Mouse (Mus musculus) megakaryocyte, adult 5-6 weeks (primary cell): Measurements from ENCODE around the gene Hmgxb4. TPM values are rescaled to one million over a fixed set of nuclear protein-coding genes. Genes with fewer than 3 reads are reported as not detected.

Experiments used
- ATAC-seq: 2 replicates; pipeline ENCODE4 v1.8.0; 2016; ENCODE audit warnings: mild to moderate bottlenecking, inconsistent platforms; ENCODE audit not compliant: poor library complexity, severe bottlenecking
- total RNA-seq, 2 experiments: library from RNA; stranded (forward) in 1 of 2; stranded (reverse) in 1 of 2; fragments of 153-499, 151-499 nt in 1 of 2; fragments of 221-1000, 200-1000 nt in 1 of 2; gene quantifications; 2 replicates each; pipeline versions ENCODE4 v1.2.3 to v1.2.4; 2015 to 2017

The Hmgxb4 gene
- total RNA-seq, 2 experiments from 2014 or later, result 28.4 to 77.8 TPM

DNA sequence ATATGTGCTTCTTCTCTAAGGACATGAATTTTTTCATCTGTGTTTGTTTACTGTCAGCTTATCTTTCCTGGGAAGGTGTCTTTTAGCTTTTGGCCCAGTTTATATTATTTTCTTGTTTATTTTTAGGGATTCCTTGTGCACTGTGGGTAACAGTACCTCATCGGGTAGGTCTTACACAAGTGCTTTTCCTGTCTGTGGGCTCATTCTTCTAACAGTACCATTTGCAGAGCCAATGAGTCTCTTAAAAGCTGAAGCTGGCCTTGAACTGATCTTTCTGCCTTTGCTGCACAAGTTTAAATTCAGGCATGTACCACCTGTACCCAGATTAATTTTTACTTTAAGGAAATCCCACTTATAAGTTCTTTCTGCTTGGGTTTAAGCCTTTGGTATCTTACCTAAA, 23.3 kb downstream of the Hmgxb4 start:
- 0 out of 2 replicates have a peak, but pooled peaks have one; percentile 3 for ATAC-seq

DNA sequence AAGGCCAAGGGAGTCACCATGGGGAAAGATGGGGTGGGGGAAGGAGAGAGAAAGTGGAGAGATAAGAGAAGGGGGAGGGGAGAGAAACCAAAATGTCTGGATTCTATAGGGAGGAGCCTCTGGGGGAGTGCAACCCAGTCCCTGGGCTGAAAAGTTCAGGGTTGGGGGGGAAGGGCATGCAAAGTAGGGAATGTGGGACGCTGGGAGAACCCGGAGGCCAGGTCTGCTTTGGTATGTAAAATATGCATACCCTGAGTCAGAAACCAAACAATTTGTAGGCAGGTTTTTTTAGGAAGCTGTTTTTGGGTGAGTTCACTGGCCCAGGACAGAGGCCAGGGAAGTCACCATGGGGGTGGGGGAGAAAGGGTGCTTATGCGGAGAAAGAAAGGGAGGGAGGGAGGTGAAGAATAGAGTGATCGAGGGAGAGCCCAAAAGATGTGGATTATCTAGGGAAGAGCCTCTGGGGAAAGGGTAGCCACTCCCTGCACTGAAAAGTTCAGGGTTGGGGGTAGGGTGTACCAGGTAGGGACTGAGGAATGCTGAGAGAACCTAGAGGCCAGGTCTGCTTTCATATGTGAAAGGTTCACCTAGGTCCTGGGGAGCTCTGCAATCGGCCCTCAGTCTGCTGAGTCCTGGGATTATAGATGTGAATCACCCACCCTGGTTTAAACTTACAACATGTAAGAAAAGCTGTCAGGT, 25.3 kb downstream of the Hmgxb4 start:
- ATAC-seq, result no peak

DNA sequence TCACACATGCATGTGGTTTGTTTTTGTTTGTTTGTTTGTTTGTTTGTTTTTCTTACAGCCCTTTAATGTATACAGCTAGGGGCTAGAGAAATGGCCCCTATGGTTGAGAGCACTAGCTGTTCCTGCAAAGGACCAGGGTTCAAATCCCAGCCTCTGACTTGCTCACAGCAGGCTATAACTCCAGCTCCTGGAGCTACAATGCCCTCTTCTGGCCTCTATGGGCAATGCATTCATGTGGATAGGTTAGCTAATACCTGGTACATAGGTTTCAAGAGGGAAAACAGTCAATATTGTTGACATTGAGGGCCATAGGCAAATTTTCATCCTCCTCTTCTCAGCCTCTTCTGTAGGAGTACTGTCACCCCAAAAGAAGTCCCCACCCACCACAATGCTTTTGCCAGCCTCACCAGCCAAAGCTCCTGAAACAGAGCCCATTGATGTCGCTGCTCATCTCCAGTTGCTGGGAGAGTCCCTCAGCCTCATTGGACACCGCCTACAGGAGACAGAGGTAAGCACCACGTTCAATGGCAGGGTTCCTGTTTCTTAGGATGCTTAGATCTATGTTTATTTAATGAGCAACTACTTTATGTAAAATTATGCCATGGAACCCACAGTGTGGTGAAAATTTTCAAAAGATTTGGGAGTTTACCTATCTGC, 30.6 kb downstream of the Hmgxb4 start:
- ATAC-seq, result peak; percentile 56; the same call in 1 of the 2 replicates

DNA sequence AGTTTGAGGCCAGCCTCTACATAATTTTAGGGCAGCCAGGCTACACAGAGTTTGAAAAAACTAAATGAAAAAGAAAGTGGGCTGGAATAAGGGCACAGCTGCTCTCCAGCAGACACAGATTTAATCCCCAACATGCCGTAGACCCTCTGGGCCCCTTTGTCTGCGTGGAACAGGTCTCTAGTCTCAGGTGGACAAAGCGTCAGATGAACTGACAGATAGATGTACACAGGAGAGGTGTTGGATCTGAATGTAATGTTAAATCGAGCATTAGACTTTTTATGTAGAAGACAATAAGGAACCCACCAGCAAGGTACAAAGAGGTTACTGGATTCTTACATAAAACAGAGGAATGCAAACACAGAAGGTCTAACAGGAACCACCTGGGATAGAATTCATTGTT, 32.7 kb downstream of the Hmgxb4 start:
- no peak for ATAC-seq

DNA sequence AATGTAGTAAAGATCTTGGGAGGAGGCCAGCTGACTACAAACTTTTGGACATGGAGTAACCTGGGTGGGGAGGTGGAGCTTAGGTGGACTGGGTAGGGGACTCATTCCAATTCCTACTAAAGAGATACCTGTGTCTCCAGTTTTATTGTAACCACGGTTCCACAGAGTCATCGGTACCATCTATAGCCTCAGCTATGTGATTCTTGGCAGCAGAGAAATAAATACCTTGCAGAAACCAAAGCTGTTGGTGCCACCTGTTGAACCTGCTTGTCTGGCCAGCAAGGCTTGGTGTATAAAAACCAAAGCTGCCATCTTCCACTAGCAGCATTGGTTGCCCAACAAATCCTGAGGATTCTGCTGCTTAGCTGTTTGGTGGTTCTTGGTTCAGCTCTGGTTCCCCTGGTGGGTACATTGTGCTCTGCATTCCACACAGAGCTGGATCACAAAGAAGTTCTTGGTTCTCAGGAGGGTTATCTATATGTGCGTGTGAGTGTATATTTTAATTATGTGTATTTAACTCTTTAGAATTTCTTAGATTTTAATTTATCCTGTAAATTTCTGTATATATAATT, 37.4 kb downstream of the Hmgxb4 start:
- ATAC-seq, result no peak

DNA sequence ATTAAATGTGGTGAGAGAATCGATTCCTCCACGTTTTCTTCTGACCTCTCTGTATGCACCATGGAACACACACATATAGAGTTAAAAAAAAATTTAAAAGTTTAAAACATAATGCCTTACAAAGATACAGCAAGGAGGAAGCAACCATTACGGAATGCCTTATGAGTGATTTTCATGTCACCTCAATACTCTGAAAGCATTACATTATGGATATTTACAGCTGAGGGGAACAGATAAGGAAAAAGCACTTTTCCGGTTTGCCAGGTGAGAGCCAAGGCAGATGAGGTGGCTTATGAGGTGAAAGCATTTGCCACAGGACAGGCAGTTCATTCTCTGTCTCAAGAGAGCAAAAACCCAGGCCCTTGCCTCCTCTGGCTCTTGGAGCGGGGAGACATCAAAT, 39.8 kb downstream of the Hmgxb4 start:
- ATAC-seq, result no peak

DNA sequence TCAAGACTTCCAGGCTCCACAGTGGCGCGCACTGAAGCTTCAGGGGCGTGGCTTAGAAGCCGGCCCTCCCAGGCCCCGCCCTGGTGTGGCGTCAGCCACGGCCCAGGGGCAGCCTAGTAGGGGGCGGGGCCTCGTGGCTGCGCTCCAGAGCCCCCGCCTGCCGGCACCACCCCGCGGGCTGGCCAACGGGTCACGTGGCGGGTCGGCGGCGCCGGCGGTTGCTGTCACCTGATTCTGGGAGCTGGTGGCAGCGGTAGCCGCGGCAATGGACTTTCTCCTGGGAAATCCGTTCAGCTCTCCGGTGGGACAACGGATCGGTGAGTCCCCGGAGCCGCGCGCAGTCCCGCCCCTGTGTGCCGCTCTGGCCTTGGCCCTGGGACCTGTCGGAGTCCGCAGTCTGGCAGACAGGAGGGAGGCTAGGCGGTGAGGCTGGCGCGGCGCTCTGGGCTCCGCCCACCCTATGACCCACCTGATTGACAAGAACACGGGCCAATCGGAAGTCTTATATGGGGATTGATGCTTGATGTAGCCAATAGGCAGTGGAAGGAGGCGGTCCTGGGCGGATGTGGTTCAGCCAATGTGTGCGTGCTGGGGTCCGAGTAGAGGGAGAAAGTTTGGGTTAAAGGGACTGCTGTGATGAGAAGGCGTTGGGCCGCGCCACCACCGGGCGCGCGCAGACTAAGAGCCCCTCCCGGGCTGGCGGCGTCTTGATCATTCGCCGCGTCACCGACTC, 40.5 kb downstream of the Hmgxb4 start, which contains the start of gene Tom1:
TSS of gene Tom1 (plus strand) at position 195 of the 733 bp plus-strand sequence.
- peak; percentile 86 for ATAC-seq

DNA sequence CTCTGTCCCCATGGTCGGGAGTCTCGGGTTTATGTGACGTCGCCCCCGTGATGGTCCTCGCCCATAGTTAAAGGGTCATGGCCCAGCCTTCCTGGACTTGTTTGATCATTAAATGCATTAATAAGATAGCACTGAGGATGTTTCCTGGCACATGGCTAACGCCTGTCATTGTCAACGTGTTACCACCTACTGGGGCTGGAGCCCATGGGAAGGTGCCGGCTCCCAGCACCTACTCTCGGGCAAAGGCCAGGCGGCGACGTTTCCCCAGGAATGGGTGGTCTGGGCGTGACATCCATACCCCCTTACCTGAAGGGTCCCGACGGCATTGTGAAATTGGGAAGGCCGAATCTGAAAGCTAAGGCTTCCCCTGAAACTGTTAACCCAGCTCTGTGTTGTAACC, 41.1 kb downstream of the Hmgxb4 start:
- ATAC-seq, result no peak

DNA sequence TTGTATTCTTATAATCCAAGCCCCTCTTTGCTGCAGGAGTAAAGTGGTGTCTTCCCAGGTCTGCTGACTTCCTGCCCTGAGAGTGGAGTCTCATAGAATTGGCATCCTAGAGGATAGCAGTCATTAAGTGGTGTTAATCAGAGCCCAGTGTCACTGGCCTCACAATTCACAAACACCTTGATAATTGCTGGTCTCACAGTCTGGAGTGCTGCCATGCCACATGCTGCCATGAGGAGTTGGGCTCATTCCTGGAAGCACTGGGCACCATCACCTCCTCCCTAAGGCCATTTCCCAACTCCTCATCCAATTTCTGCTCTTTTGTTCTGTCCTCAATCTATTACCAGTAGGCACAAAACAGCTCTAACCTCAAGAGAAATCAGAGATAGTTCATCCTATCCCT, 42.5 kb downstream of the Hmgxb4 start:
- no peak for ATAC-seq

DNA sequence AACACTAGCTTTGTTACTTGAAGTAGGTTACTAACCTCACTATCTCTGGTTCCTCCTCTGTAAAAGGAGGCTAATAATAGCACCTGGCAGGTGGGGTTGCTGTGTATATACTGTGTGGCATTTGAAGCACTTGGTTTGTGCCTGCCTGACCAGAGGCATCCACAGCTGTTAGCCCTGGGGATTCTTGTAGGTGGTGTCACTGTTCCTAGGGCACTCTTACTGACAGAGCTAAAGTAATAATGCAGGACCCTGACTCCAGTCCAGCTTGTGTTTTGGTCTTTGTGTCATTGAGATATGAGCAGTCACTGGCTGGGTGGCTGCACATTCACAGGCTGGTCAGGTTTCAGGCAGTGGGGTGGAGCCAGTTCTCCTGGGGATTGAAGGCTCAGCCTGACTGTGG, 45.3 kb downstream of the Hmgxb4 start:
- ATAC-seq, result no peak

DNA sequence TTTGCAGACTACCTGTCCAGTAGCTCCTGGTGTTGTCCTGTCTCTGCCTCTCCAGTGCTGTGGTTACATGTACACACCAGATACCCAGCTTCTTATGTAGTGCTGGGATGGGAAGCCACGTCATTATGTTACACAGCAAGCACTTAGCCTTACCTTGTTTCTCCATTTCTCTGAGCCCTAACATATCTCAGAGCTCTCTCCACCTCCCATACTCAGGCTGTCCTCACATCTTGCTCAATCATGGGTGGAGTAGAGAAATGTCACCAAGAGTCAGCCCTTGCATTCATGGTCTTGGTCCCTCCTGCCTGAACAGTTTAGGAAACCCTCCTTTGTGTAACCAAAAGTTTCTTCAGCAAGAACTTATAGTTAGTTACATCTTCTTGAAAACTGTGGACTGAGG, 46.6 kb downstream of the Hmgxb4 start:
- ATAC-seq, result peak; percentile 86

DNA sequence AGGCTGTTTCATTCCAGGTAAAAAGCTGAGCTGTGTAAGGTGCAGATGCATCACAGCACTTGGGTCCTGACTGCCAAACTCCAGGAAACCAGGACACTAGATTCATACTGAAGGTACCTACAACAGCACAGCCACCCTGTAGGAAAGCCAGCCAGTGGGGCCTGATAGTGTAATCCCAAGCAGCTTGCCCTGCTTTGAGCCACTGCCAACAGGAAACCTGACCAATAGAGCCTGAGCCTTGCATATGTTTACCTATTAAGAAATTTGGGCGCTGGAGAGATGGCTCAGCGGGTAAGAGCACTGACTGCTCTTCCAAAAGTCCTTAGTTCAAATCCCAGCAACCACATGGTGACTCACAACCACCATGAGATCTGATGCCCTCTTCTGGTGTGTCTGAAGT, 49.0 kb downstream of the Hmgxb4 start:
- ATAC-seq, result no peak

DNA sequence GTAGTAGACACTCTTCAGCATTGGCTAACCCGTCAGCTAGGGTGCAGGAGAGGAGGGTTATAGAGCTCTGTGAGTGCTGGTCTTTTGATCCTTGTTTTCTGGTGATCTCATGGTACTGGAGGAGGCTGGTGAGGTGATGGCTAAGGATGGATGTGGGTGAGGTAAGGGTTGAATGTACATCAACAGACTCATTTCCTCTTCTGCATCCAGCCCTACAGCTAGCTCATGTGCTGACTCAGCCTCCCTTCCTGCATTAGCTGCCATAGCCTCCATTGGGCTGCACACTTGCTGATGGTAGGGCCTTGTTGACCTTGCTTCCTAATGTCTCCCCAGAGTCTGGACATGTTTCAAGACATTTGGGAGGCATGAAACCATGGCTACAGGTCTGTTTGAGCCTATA, 49.8 kb downstream of the Hmgxb4 start:
- peak; percentile 57 for ATAC-seq

DNA sequence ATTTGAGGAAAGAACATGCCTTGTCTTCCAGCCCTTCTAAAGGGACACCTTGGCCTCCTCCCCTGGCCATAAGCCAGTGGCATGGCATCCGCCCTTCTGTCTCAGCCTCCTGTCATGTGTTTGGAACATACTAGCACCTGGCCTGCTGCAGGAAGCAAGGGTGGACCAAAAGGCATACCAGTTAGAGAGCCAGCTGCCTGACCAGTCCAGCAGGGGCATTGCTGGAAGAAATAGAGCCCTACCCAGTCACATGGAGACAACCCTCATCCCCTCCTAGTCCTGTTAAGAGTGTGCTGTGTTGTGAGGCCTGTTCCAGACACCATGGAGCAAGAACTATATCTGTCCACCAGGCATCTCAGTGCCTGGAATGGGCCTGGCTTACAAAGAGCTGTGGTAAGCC, 53.1 kb downstream of the Hmgxb4 start:
- ATAC-seq, result no peak

DNA sequence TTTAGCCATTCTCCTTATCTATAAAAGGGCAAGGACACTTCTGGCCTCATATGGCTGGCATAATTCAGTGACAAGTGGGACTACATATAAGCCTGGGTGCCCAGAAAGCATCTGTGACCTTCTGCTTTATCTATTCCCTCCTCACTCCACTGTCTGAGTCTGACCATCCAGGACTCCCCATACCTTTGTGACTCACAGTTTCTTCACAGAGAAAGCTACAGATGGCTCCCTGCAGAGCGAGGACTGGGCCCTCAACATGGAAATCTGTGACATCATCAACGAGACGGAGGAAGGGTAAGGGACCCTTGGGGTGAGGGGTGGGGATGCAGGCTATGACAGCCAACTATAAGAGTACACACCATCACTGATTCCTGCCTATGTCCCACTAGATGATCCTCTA, 54.6 kb downstream of the Hmgxb4 start:
- ATAC-seq, result no peak

DNA sequence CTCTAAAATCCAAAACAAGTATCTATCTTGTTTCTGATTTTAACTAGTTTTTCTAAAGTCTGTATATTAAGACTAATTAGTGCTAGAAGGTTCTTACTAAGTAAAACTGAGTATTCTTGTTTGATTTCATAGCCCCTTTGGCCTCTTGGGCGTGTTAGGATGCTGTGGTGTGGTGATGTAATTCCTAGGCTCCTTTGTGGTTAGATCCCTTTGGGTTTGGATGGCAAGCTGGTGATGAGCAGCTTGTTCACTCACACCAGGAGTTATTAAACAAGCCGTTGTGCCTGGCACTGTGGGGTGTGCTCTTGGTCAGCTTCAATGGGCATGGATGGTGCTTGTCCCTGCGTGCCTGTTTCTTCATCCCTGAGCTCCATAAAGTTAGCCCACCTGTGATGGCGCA, 60.2 kb downstream of the Hmgxb4 start:
- ATAC-seq, result 0 out of 2 replicates have a peak, but pooled peaks have one; percentile 39

DNA sequence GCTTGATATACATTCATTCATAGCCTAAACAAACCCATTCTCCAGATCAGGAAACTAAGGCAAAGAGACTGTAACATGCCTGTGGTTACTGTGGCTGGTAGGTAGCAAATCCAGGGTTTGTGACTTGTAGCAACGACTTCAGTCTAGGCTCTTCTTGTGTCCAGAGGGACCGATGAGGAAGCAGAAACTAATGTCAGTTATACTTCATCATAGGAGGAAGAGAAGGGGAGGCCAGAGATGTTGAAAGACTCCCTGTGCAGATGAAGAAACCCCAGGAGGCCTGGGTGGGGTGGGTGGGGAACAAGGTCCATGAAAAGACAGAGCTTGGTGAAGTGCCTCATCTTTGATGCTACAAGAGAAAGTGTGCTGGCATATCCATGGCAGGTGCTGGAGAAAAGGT, 62.5 kb downstream of the Hmgxb4 start:
- ATAC-seq, result peak; percentile 87

DNA sequence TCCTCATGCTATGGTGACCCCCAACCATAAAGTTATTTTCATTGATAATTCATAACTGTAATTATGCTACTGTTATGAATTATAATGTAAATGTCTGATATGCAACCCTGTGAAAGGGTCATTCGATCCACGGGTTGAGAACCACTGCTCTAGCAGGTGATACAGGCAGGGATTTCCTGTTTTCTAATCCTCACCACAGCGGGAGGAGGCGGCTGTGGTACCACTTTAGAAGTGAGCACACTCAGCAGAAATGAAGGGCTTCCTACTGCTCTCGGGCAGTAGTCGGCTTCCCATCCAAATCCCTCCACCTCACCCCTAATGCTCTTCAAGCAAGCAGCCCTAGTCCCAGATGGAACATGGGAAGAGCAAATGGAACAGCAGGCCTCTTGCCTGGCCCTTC, 66.9 kb downstream of the Hmgxb4 start:
- ATAC-seq, result no peak

DNA sequence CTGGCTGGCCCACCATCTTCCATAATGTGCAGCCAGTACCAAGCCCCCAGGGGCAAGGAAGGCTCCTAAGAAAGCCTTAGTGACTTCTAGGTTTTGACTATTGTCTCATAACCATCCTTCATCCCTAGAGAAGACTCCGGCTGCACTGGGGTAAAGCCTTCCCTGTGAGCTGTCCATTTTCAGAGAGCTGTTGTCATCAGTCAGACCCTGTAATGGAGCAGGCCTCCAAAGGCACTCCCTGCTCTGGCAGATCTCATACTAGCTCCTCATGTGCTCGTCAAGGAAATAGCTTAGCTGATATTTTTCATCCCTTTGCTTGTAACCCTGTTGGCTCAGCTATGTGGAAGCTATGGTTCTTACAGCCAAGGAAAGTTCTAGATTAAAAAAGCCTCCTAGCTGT, 67.7 kb downstream of the Hmgxb4 start:
- ATAC-seq, result no peak

DNA sequence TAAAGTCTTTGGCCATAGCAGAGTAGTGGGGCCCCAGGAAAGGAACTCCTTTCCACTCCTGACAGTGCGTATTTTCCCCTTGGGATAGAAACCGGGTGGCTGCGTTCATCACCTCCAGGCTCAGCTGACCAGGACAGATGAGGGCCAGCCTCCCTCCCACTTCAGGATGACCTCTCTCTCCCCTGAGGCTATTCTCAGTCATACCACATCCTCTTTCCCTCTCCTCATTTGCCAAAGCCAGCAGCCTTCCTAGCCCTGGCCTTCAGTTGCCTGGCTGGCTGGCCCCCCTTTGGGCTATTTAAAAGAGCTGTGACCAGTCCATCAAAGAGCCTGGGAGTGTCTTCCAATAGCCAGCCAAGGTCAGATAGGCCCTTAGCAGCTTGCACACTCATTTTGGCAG, 70.1 kb downstream of the Hmgxb4 start:
- peak; percentile 58 for ATAC-seq

DNA sequence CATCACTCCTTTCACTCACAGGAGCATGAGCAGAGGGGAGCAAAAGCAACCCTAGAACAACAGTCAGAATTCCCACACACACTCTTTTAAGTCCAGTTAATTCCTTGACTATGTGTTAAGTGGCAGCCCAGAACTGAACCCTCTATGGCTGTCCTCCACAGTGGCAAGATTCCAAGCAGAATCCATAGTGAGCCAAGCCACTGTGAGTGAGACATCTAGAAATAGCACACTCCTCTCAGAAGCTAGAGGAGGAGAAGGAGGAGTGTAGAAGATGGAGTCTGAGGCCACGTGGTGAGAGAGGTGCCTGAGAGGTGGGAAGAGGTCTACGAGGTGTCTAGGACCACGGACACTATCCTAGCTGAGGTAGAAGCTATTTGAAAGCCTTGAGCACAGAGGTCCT, 71.6 kb downstream of the Hmgxb4 start:
- no peak for ATAC-seq

DNA sequence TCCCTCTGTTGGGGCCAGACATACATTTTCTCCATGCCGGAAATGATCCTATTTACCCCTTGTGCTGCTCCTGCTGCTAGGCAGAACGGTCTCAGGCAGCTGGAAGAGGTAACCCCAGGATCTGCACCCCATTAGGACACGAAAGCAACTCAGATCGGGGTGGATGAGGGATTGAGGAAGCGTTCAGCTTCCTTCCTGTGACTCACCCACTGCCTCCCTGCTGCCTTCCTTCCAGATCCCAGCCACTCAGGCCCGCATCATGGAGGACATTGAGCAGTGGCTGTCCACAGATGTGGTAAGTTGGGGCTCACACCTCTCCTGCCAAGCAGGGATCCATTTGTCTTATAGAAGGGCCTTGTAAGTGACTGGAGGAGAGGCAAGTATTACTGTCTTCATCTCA, 74.1 kb downstream of the Hmgxb4 start:
- peak; percentile 74 for ATAC-seq
